Mouse (Mus musculus) CD4-positive, CD25-positive, alpha-beta regulatory T cell, adult 9 weeks (primary cell): ENCODE results near the gene Slc25a35. TPM values are rescaled to one million over a fixed set of nuclear protein-coding genes. Genes with fewer than 3 reads are reported as not detected.

ENCODE experiments used
- polyA plus RNA-seq: library from polyadenylated mRNA; unstranded; fragments of 100-300 nt; shearing (Covaris generic); gene quantifications from one replicate; pipeline ENCODE4 v1.2.1, GENCODE M21; 2017

Slc25a35 gene
- polyA plus RNA-seq, result 13.3 TPM

DNA sequence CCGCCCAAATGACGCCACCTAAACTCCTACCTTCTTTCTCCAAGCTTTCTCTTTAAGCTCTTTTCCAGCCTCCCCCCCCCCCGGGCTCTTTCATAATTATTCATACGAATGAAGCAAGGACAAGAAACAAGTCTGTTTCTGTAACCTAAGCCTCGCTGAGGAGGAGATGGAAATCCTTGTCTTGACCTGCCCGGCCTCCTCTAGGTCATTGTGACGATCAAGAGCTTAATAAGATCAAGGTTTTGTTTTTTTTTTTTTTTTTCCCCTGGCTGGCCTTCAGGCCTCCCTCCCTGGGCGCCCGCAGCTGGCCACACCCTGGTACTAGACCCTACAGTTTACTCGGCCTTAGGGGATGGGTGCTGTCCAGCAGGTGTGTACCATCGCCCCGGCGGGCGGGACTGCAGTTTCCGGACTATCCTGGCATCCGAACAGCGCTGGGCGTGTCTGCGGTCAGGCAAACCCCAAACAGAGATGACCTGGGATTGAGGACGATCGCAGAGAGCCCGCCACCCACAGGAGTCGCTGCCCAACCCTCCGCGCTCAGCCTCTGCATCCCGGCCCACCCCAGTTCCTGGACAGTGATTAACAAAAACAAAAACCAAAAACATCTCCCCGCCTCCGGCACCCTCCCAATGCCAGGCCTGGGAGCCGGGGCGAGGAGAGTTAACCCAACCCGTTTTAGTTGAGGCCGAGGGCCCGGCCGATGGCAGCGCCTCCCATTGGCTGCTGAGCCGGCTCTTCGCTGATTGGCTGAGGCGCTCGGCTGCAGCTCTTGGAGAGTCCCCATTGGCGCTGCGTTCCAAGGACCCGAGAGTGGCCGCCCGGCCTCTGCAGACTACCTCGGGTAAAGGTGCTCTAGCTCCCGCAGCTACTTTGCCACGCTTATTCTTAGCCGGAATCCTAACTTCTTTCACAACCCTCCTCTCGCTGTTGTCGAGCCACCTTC lies at the start of gene Slc25a35:
Gene Slc25a35, plus strand, starts transcription at position 795 of the 946 bp plus-strand sequence.

GRCm38 (mm10) chr11:68926981-68927380 lies 41.0 kb upstream of the Slc25a35 start, which contains the start of gene Odf4:
Gene Odf4, minus strand, starts transcription at chr11:68927081.

GRCm38 (mm10) chr11:68957308-68957707 lies 10.6 kb upstream of the Slc25a35 start, which contains the start of gene Arhgef15:
Gene Arhgef15, minus strand, starts transcription at chr11:68957480.

DNA sequence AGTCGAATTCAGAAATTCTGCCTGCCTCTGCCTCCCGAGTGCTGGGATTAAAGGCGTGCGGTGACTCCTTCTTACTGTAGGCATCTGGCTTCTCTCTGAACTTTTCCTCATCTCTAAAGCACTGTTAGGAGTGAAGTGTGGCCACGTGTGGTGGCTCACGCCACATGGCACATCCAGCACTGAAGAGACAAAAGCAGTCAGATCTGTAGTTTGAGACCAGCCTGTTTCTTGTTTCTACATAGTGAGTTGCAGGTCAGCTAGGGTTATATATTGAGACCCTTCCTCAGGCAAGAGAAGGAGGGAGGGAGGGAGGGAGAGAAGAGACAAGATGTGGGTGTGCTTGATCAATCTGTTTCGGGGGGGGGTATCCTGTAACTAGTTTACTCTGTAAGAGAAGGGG lies 7.2 kb downstream of the Slc25a35 start, which contains the start of gene Rangrf:
Gene Rangrf, minus strand, starts transcription at position 101 of the 400 bp plus-strand sequence.

GRCm38 (mm10) chr11:69008182-69009121 lies 40.5 kb downstream of the Slc25a35 start, which contains the start of gene Pfas:
Gene Pfas, minus strand, starts transcription at chr11:69008460.

DNA sequence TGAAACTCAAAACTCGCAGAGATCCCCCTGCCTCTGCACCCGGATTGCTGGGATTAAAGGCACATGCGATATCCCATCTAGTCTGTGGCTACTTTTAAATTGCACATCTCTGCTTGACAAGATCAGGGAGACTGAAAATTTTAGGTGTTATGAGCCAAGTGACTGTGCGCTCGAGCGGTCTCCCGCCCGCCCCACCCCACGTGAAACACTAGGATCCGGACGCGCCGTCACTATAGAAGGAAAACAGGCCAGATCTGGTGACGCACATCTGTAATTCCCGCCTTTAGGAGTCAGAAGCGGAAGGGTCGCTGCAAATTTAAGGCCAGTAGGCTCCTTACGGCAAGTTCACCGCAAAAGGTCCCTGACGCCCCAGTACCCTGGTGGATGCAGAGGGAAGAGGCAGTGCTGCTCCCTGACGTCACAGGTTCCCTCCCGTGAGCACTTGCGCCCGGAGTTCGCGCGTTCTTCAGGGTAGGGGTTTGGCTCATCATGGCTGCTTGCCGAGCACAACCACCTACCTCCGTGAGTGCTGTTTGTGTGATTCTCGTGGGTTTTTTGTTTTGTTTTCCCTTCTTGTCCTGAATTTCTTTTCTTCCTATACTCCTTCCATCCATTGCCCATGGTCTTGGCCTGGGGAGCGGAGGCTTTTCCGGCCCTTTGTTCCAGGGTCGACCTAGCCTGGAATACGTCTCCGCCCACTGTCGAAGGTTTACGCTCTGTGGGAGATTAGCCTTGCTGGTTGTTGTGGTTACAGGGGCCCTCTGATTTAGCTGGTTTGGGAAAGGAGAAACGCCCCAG lies 47.9 kb downstream of the Slc25a35 start, which contains the start of gene Ctc1:
Gene Ctc1, plus strand, starts transcription at position 268 of the 798 bp plus-strand sequence.

Other genes with a start within 250 kb of the Slc25a35 start
- gene Ndel1, start 96.3 kb upstream of the Slc25a35 start, polyA plus RNA-seq, result 71.3 TPM
- gene Rnf222, start 79.6 kb upstream of the Slc25a35 start, polyA plus RNA-seq, result not detected
- gene Rpl26, start 66.5 kb upstream of the Slc25a35 start, polyA plus RNA-seq, result 1,177 TPM
- gene Odf4, start 41.0 kb upstream of the Slc25a35 start, polyA plus RNA-seq, result not detected
- gene Arhgef15, start 10.7 kb upstream of the Slc25a35 start, polyA plus RNA-seq, result 0.19 TPM
- 29.9 TPM for gene Rangrf, start 7.1 kb downstream of the Slc25a35 start, polyA plus RNA-seq
- gene Pfas, start 40.3 kb downstream of the Slc25a35 start, polyA plus RNA-seq, result 5.6 TPM
- gene Ctc1, start 47.8 kb downstream of the Slc25a35 start, polyA plus RNA-seq, result 23.3 TPM
- 6.8 TPM for gene Aurkb, start 77.5 kb downstream of the Slc25a35 start, polyA plus RNA-seq
- 4.2 TPM for gene Borcs6, start 91.6 kb downstream of the Slc25a35 start, polyA plus RNA-seq
- gene Tmem107, start 102.7 kb downstream of the Slc25a35 start, polyA plus RNA-seq, result 3.3 TPM
- 36.7 TPM for gene Vamp2, start 120.4 kb downstream of the Slc25a35 start, polyA plus RNA-seq
- gene Per1, start 127.1 kb downstream of the Slc25a35 start, polyA plus RNA-seq, result 14.7 TPM
- gene Hes7, start 152.3 kb downstream of the Slc25a35 start, polyA plus RNA-seq, result not detected
- gene 9130213A22Rik, start 154.5 kb downstream of the Slc25a35 start, polyA plus RNA-seq, result not detected
- gene Aloxe3, start 157.8 kb downstream of the Slc25a35 start, polyA plus RNA-seq, result 0.46 TPM
- gene Alox12b, start 188.9 kb downstream of the Slc25a35 start, polyA plus RNA-seq, result not detected
- 7.9 TPM for gene Alox8, start 229.7 kb downstream of the Slc25a35 start, polyA plus RNA-seq